Mouse (Mus musculus) T-cell, adult 2 months (primary cell): ENCODE measurements around the gene Olfr204.
"Not testable (repeated sequence)": the region's sequence is repeated elsewhere in the genome, so short reads cannot be mapped to it uniquely, and the experiment has no call there.

Experiments
- DNase-seq: peaks from one replicate; pipeline ENCODE4 v3.0.0; 2022; ENCODE audit warnings: low spot score

Olfr204 gene

DNA sequence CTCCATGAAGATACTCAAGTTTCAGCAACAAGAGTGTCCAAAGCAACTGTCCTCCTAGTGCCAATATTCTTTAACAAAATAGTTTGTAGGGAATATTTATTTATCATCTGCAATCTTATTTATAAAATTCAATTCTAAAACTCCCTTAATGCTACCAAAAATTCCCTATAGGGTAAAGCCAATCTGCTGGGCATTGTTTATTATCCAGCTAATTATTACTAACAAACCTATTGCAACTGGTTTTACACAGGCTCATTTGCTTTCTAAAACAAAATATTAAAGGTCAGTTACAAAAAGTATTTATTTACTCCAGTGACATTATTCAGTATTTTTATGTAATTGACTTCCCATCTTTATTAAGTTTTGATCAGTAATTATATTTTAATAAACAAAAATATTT, at the start of gene Olfr204:
TSS of gene Olfr204 (minus strand) at position 101 of the 400 bp plus-strand sequence.
- no peak for DNase-seq

DNA sequence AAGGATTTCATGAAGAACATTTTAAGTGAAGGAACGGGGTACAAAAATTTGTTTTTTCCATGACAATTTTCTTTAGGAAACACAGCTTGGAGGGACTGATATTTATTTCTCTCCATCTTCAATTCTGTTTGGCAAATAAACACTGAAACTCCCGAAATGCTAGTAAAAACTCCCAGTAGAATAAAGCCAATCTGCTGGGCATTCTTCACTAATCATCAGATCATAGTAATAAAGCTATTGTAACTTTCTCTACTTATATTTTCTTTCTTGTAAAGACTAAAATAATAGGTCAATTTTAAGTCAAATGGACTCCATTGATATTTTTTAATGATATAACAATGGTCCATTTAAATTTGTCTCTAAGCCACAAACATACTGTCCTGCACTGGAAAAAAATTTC, 45.8 kb upstream of the Olfr204 start, which contains the start of gene Olfr209:
TSS of gene Olfr209 (minus strand) at position 101 of the 400 bp plus-strand sequence.
- no peak for DNase-seq

DNA sequence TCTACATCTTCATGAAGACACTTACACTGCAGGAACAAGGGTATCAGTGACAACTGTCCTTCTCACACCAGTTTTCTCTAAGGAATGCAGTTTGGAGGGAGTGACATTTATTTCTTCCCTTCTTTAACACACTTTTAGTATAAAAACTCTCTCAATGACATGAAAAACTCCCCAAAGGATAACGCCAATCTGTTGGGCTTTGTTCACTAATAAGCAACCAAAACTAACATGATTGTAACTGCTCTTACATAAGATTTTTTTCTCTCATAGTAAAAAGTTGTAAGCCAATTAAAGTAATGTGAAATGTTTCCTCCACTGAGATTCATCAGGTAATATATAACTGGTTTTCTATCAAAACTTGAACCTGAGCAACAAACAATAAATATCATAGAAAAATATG, 31.1 kb upstream of the Olfr204 start, which contains the start of gene Olfr206:
TSS of gene Olfr206 (minus strand) at position 101 of the 400 bp plus-strand sequence.
- DNase-seq, result no peak

DNA sequence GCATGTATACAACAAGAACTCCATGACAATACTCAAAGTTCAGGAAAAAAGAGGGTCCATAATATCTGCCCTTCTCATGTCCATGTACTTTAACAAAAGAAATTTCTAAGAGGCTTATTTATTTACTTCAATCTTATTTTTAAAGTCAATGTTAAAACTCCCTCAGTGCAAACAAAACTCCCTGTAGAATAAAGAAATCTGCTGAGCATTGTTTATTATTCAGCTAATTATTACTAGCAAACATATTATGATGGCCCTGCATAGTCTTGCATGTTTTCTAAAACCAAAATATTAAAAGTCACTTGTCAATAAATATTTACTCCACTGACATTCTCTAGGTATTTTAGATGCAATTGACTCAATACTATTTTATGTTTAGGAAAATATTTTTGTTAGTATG, 13.0 kb upstream of the Olfr204 start, which contains the start of gene Olfr205:
TSS of gene Olfr205 (minus strand) at position 101 of the 400 bp plus-strand sequence.
- DNase-seq, result no peak

DNA sequence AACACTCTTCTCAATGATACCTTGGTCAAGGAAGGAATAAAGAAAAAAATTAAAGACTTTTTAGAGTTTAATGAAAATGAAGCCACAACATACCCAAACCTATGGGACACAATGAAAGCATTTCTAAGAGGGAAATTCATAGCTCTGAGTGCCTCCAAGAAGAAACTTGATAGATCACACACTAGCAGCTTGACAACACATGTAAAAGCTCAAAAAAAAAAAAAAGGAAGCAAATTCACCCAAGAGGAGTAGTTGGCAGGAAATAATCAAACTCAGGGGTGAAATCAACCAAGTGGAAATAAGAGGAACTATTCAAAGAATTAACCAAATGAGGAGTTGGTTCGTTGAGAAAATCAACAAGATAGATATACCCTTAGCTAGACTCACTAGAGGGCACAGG, 5.2 kb upstream of the Olfr204 start:
- not testable (repeated sequence) for DNase-seq

DNA sequence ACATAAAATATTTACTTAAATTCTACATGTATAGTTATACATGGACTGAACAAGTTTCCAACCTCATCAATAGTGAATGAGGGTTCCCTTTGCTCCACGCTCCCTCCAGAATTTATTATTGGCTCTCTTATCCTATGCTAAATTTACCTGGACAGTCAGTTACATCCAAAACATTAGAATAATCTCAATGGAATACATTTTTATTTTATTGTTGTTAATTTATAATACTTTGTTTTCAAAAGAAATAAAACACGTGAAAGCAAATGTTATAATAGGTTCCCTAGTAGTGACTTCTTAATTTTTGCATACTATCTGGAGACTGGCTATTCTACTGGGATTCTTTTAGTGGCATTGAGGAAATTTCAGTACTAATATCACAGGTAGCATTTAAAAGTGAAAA, 19.5 kb downstream of the Olfr204 start, which contains the start of gene Olfr203:
TSS of gene Olfr203 (plus strand) at position 301 of the 400 bp plus-strand sequence.
- DNase-seq, result no peak

DNA sequence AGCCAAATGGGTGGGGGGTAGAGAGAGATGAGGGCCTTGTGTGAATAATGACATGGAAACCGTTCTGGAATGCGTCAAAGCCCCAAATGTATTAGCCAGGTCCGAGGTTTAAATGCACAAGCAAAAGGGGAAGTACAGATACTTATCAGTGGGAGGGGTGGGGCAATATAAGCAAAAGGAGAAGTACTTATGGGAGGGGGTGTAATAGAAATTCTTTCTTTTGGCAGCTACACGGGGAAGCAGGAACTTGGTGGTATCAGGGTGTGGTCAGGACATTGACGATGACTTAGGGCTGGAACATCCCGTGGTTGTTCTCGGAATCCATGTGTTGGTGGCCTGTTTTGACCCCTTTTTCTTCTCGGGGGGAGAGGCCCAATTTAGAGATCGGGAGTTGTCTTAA, 30.5 kb downstream of the Olfr204 start:
- not testable (repeated sequence) for DNase-seq

DNA sequence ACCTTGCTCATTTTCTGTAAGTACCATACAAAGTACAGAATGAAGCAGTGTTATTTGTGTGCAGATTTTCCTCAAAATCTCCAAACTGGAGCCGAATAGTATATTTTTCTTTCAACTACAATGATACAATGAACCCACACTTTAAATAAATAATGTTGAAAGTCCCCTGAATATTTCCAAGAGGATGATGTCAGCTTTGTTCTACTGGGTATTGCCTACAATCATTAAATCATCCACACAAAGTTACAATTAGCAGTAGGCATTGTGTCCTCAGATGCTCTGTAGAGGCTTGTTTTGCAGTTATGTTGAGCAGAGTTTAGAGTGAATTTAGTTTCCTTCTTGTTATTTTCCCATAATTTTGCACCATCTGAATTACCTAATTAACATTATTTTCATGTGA, 31.4 kb downstream of the Olfr204 start, which contains the start of gene Olfr202:
TSS of gene Olfr202 (minus strand) at position 101 of the 400 bp plus-strand sequence.
- no peak for DNase-seq

DNA sequence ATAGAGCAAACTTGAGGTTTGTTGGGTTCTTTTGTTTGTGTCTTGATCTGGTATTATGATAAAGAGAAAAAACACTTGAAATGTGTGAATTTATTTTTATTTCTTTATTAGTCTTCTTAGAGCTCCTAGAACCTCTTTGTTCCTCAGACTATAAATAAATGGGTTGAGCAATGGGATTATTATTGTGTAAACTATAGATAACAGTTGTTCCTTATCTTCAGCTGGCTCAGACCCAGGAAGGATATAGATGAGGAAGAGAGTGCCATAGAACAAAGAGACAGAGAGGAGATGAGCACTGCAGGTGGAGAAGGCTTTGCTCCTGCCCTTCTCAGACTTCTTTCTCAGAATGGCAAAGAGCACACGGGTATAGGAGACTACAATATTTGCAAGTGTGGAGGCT, 34.6 kb downstream of the Olfr204 start:
- DNase-seq, result no peak

DNA sequence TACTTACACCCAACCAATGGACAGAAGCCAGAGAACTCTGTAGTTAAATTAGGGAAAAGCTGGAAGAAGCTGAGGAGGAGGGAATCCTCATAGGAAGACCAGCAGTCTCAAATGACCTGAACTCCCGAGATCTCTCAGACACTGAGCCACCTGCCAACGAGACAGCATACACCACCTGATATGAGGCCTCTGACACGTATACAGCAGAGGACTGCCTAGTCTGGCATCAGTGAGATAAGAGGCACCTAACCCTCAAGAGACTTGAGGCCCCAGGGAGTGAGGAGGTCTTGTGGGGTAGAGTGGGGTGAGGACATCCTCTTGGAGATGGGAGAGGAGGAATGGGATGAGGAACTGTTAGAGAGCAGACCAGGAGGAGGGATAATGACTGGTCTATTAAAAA, 37.5 kb downstream of the Olfr204 start:
- DNase-seq, result no peak

DNA sequence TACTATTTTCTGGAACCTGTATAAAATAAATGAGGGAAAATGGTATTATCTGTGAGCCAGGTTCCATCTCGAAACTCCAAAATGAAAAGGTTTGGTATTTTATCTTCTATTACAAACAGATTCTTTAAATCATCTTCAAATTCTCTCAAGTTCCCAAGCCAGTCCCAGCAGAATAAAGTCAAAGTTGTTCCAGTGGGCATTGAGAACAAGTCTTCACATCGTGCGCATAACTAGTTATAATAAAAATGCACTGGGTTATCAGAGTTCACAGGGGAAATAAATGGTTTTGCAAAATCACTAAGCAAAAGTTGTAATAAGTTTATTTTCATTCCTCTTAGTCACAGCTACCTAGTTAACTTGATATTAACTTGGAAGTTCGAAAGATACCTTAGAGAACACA, 45.5 kb downstream of the Olfr204 start, which contains the start of gene Olfr201:
TSS of gene Olfr201 (minus strand) at position 101 of the 400 bp plus-strand sequence.
- not testable (repeated sequence) for DNase-seq

DNA sequence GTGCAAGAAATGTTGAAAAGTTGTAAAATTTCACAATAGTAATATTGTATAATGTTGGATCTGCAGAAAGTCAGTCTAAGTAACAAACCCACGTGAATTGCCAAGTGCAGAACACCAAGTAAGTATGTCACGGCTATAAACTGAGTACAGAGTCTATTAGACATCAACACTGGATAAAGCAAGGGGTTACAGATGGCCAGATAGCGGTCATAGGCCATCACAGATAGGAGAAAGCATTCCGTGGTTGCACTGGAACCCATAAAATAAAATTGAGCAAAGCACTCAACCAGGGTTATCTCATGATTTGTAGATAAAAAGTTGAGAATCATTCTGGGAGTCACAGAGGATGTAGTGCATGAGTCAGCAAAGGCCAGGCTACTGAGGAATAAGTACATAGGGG, 49.0 kb downstream of the Olfr204 start:
- DNase-seq, result not testable (repeated sequence)
